Mouse (Mus musculus): ENCODE measurements around the gene Phf11a. TPM values are rescaled to one million over a fixed set of nuclear protein-coding genes. Genes with fewer than 3 reads are reported as not detected.
"Not testable (repeated sequence)": the region's sequence is repeated elsewhere in the genome, so short reads cannot be mapped to it uniquely, and the experiment has no call there.

The Phf11a gene
- polyA plus RNA-seq (2016; fragmentation: Nextera tagmentation; extraction: Ambion mirVana), result not detected in 2 replicates

- not testable (repeated sequence) for H3K9ac ChIP-seq; H3K27ac ChIP-seq; ATAC-seq (ENCODE audit: low FRiP score); H3K4me1 ChIP-seq; H3K4me3 ChIP-seq; H3K36me3 ChIP-seq; H3K27me3 ChIP-seq; H3K9me3 ChIP-seq (replicated peaks); H3K4me2 ChIP-seq (replicated peaks)
- WGBS, result 79% methylated on average over 1 of the region's 1 CpGs
Observed at GRCm38 (mm10) chr14:59297391-59297790, at the start of gene Phf11a. Phf11a (minus strand) TSS chr14:59297522.

GRCm38 (mm10) chr14:59341189-59341588, 43.9 kb upstream of the Phf11a start, which contains the start of gene Phf11b:
Phf11b (minus strand) TSS chr14:59341351.
- not testable (repeated sequence) for ATAC-seq (ENCODE audit: low FRiP score); H3K9ac ChIP-seq; H3K4me2 ChIP-seq (replicated peaks); H3K27ac ChIP-seq; H3K4me1 ChIP-seq; H3K36me3 ChIP-seq; H3K9me3 ChIP-seq (replicated peaks); H3K27me3 ChIP-seq; H3K4me3 ChIP-seq
- WGBS, result 78% methylated on average over 1 of the region's 1 CpGs

GRCm38 (mm10) chr14:59339541-59339940, 42.2 kb upstream of the Phf11a start:
- ATAC-seq (ENCODE audit: low FRiP score), result no peak
- no peak overlapping the region for H3K27ac ChIP-seq
- no peaks in the 10 kb centered on the region for H3K36me3 ChIP-seq
- H3K4me2 ChIP-seq (replicated peaks), result no peak overlapping the region
- WGBS, result 83% methylated on average over 1 of the region's 1 CpGs
- H3K4me3 ChIP-seq, result no peak overlapping the region
- no peak overlapping the region for H3K9ac ChIP-seq
- no peaks in the 10 kb centered on the region for H3K9me3 ChIP-seq (replicated peaks)
- no peaks in the 10 kb centered on the region for H3K4me1 ChIP-seq
- no peaks in the 10 kb centered on the region for H3K27me3 ChIP-seq

GRCm38 (mm10) chr14:59336056-59336455, 38.7 kb upstream of the Phf11a start:
- ATAC-seq (ENCODE audit: low FRiP score); H3K27me3 ChIP-seq; H3K36me3 ChIP-seq; H3K27ac ChIP-seq; H3K9me3 ChIP-seq (replicated peaks); H3K9ac ChIP-seq; H3K4me3 ChIP-seq; H3K4me2 ChIP-seq (replicated peaks); H3K4me1 ChIP-seq: not testable (repeated sequence)
- WGBS, result 81% methylated on average over 3 of the region's 3 CpGs

GRCm38 (mm10) chr14:59330499-59330898, 33.2 kb upstream of the Phf11a start:
- ATAC-seq (ENCODE audit: low FRiP score); H3K4me2 ChIP-seq (replicated peaks); H3K9ac ChIP-seq; H3K27ac ChIP-seq; H3K9me3 ChIP-seq (replicated peaks); H3K4me1 ChIP-seq; H3K36me3 ChIP-seq; H3K4me3 ChIP-seq; H3K27me3 ChIP-seq: not testable (repeated sequence)
- 58% methylated on average over 3 of the region's 3 CpGs for WGBS

- not testable (repeated sequence) for H3K4me1 ChIP-seq; H3K9ac ChIP-seq; H3K9me3 ChIP-seq (replicated peaks); ATAC-seq (ENCODE audit: low FRiP score); H3K4me3 ChIP-seq; H3K27ac ChIP-seq; H3K4me2 ChIP-seq (replicated peaks); H3K27me3 ChIP-seq; H3K36me3 ChIP-seq
- 87% methylated on average over 6 of the region's 6 CpGs for WGBS
Observed at GRCm38 (mm10) chr14:59319970-59320369, 22.6 kb upstream of the Phf11a start.

- 92% methylated on average over 3 of the region's 3 CpGs for WGBS
Observed at GRCm38 (mm10) chr14:59319036-59319435, 21.7 kb upstream of the Phf11a start.

GRCm38 (mm10) chr14:59291769-59292168, 5.6 kb downstream of the Phf11a start:
- not testable (repeated sequence) for ATAC-seq (ENCODE audit: low FRiP score); H3K4me3 ChIP-seq; H3K9me3 ChIP-seq (replicated peaks); H3K4me2 ChIP-seq (replicated peaks); H3K27me3 ChIP-seq; H3K9ac ChIP-seq; H3K4me1 ChIP-seq; H3K36me3 ChIP-seq; H3K27ac ChIP-seq

More at GRCm38 (mm10) chr14:59319036-59319435, 21.7 kb upstream of the Phf11a start:
- H3K27me3 ChIP-seq; H3K36me3 ChIP-seq; H3K9me3 ChIP-seq (replicated peaks); ATAC-seq (ENCODE audit: low FRiP score); H3K9ac ChIP-seq; H3K4me2 ChIP-seq (replicated peaks); H3K27ac ChIP-seq; H3K4me1 ChIP-seq; H3K4me3 ChIP-seq: not testable (repeated sequence)

- not testable (repeated sequence) for H3K27me3 ChIP-seq; H3K4me3 ChIP-seq; H3K4me2 ChIP-seq (replicated peaks); H3K36me3 ChIP-seq; H3K9me3 ChIP-seq (replicated peaks); ATAC-seq (ENCODE audit: low FRiP score); H3K9ac ChIP-seq; H3K4me1 ChIP-seq; H3K27ac ChIP-seq
- 93% methylated on average over 4 of the region's 4 CpGs for WGBS
Observed at GRCm38 (mm10) chr14:59274961-59275360, 22.4 kb downstream of the Phf11a start.

GRCm38 (mm10) chr14:59260056-59260455, 37.3 kb downstream of the Phf11a start, which contains the start of gene Gm6904:
Gm6904 (minus strand) TSS chr14:59260216.
- no peak within 1 kb of the TSS for H3K27ac ChIP-seq
- no peak within 1 kb of the TSS for H3K9ac ChIP-seq
- no peak within 1 kb of the TSS for H3K4me2 ChIP-seq (replicated peaks)
- no peaks in the 10 kb centered on the region for H3K36me3 ChIP-seq
- no peaks in the 10 kb centered on the region for H3K27me3 ChIP-seq
- ATAC-seq (ENCODE audit: low FRiP score), result no peak
- H3K4me3 ChIP-seq, result no peak within 1 kb of the TSS
- H3K9me3 ChIP-seq (replicated peaks), result no peaks in the 10 kb centered on the region
- 82% methylated on average over 3 of the region's 3 CpGs for WGBS
- no peaks in the 10 kb centered on the region for H3K4me1 ChIP-seq

GRCm38 (mm10) chr14:59255861-59256260, 41.5 kb downstream of the Phf11a start:
- not testable (repeated sequence) for H3K4me2 ChIP-seq (replicated peaks); H3K27ac ChIP-seq; H3K9me3 ChIP-seq (replicated peaks); ATAC-seq (ENCODE audit: low FRiP score); H3K4me1 ChIP-seq; H3K9ac ChIP-seq; H3K4me3 ChIP-seq; H3K27me3 ChIP-seq; H3K36me3 ChIP-seq
- WGBS, result 85% methylated on average over 1 of the region's 1 CpGs

GRCm38 (mm10) chr14:59250350-59250749, 47.0 kb downstream of the Phf11a start:
- H3K27me3 ChIP-seq; H3K4me1 ChIP-seq; H3K4me3 ChIP-seq; H3K36me3 ChIP-seq; H3K4me2 ChIP-seq (replicated peaks); H3K27ac ChIP-seq; H3K9me3 ChIP-seq (replicated peaks); H3K9ac ChIP-seq; ATAC-seq (ENCODE audit: low FRiP score): not testable (repeated sequence)
- WGBS, result 73% methylated on average over 5 of the region's 5 CpGs

GRCm38 (mm10) chr14:59233635-59234034, 63.7 kb downstream of the Phf11a start:
- H3K4me3 ChIP-seq, result no peak overlapping the region
- ATAC-seq (ENCODE audit: low FRiP score), result no peak
- no peaks in the 10 kb centered on the region for H3K27me3 ChIP-seq
- peaks cover 93% of the 10 kb centered on the region for H3K36me3 ChIP-seq
- H3K9ac ChIP-seq, result no peak overlapping the region
- H3K4me2 ChIP-seq (replicated peaks), result no peak overlapping the region
- H3K9me3 ChIP-seq (replicated peaks), result no peaks in the 10 kb centered on the region; the same call in 1 of the 2 replicates
- H3K27ac ChIP-seq, result no peak overlapping the region
- 96% methylated on average over 9 of the region's 9 CpGs for WGBS
- no peaks in the 10 kb centered on the region for H3K4me1 ChIP-seq
